Mouse (Mus musculus) intestine, embryonic 14.5 days (tissue): Measurements from ENCODE around the gene Tspo. TPM values are rescaled to one million over a fixed set of nuclear protein-coding genes. Genes with fewer than 3 reads are reported as not detected.

Experiments
- ATAC-seq: fragments of 200-750 bp; cut with Nextera tagmentation; replicated peaks from 2 replicates; pipeline ENCODE4 v1.8.0; 2017; ENCODE audit warnings: low read depth, moderate number of reproducible peaks, moderate TSS enrichment, moderate library complexity; ENCODE audit not compliant: low FRiP score, low TSS enrichment
- DNase-seq: peaks from one replicate; pipeline ENCODE4 v3.0.0-alpha.2; 2018; ENCODE audit warnings: low spot score
- H3K27ac ChIP-seq: fragments of 300-500 bp; sonication (generic); 2 replicates; pipeline ENCODE4 v1.5.1; 2014; ENCODE audit warnings: low read depth, mild to moderate bottlenecking, control low read depth
- H3K27me3 ChIP-seq: fragments of 300-500 bp; sonication (generic); replicated peaks from 2 replicates; pipeline ENCODE4 v1.6.1; 2014; ENCODE audit warnings: low read length, control low read depth; ENCODE audit not compliant: control insufficient read depth, insufficient read depth
- H3K36me3 ChIP-seq: fragments of 300-500 bp; sonication (generic); 2 replicates; pipeline ENCODE4 v1.6.1; 2014; ENCODE audit warnings: low read length, control low read depth; ENCODE audit not compliant: control insufficient read depth, insufficient read depth
- H3K4me1 ChIP-seq: fragments of 300-500 bp; sonication (generic); replicated peaks from 2 replicates; pipeline ENCODE4 v1.6.1; 2014; ENCODE audit warnings: low read length, control low read depth, mixed read lengths; ENCODE audit not compliant: control insufficient read depth, insufficient read depth
- H3K4me2 ChIP-seq: fragments of 300-500 bp; sonication (generic); 2 replicates; pipeline ENCODE4 v1.6.1; 2014; ENCODE audit warnings: low read length
- H3K4me3 ChIP-seq: fragments of 300-500 bp; sonication (generic); 2 replicates; pipeline ENCODE4 v1.5.1; 2014; ENCODE audit warnings: low read depth, low read length, control low read depth, mixed read lengths
- H3K9ac ChIP-seq: fragments of 300-500 bp; sonication (generic); 2 replicates; pipeline ENCODE4 v1.6.1; 2014; ENCODE audit warnings: mild to moderate bottlenecking, low read length
- H3K9me3 ChIP-seq: fragments of 300-500 bp; sonication (generic); 2 replicates; pipeline ENCODE4 v1.6.1; 2016; ENCODE audit warnings: low read length, control low read depth; ENCODE audit not compliant: control insufficient read depth
- WGBS: fragments of 180-500 bp; shearing (Covaris S2); extraction: QIAGEN DNeasy Blood & Tissue Kit; methylation state at CpG from one replicate; pipeline ENCODE4 v1.1.7; 2014; 5-methylcytosine and 5-hydroxymethylcytosine counted together
- polyA plus RNA-seq: library from polyadenylated mRNA; unstranded; fragments of >200 nt; fragmentation: Nextera tagmentation; extraction: Ambion mirVana; gene quantifications from 2 replicates; pipeline ENCODE4 v1.2.1, GENCODE M21; 2014

Tspo gene
- polyA plus RNA-seq, 1 experiment from 2014 or later, result 107 TPM

DNA sequence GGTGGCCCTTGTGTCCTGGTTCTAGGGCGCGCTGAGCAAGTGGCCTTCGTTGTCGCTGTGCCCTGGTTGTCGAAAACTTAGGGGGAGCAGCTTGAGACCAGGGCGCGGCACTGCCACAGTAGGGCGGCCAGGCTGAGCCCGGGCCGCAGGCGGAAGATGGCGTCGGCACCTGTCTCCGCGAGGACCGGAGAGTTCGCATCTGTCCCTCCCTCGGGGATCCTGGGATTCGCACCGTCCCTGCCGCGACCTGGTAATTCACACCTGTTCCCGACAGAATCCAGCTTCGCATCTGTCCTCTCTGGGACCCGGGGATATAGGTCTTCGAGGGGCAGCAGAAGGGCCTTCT, 36.3 kb upstream of the Tspo start:
- Histone ChIP-seq H3K9ac (peak overlapping the region; percentile 20; the same call in 1 of the 2 replicates), H3K4me2 (peak overlapping the region; percentile 95), H3K9me3 (no peaks in the 10 kb centered on the region), H3K36me3 (no peaks in the 10 kb centered on the region), H3K27ac (no peak overlapping the region), H3K4me3 (peak overlapping the region; percentile 55), H3K4me1 (peaks cover 7% of the 10 kb centered on the region), H3K27me3 (peaks cover 41% of the 10 kb centered on the region)
- DNase-seq, result no peak
- WGBS, result 1% methylated on average over 26 of the region's 26 CpGs
- no peak for ATAC-seq

DNA sequence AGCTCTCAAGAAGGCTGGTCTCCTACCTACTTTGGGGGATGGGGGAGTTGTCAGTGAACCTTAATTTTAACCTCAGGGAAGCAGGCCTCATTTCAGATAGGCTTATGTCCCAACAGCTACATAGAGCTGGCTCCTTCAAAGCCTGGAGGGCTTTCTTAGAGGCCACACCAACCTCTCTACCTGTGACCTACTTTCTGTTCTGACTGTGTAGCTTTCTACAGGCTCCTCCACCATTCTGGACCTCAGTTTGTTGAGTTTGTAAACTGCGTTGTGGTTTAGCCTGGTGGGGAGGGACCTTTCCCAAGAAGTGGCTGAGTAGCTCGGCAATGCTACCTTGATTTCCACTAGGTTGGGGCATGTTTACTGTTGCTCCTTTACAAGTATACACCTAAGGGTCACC, 35.6 kb upstream of the Tspo start:
- Histone ChIP-seq H3K4me3 (no peak overlapping the region; the same call in 1 of the 2 replicates), H3K9ac (no peak overlapping the region), H3K36me3 (no peaks in the 10 kb centered on the region), H3K27me3 (peaks cover 41% of the 10 kb centered on the region), H3K4me1 (peaks cover 7% of the 10 kb centered on the region), H3K9me3 (no peaks in the 10 kb centered on the region), H3K27ac (no peak overlapping the region), H3K4me2 (peak overlapping the region; percentile 95)
- DNase-seq (no peak), ATAC-seq (no peak)
- WGBS, result 77% methylated on average over 2 of the region's 2 CpGs

DNA sequence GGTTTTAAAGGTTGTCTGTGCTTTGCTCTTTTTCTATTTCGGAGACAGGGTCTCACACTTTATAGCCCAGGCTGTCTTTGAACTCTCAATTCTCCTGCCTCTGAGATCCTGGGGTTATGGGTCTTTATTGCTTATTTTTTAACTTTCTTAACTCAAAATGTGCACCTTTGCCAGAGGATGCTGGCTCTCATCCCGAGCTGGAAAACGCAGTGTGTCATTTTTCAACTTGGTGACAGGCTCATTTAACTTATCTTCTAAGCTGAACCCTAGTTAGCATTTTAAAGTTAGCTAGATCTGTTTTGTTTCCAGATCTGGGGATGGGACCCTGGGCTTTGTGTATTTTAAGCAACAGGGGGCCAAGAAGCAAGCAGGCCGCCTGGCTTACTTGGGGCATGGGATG, 34.5 kb upstream of the Tspo start:
- no peak for ATAC-seq
- no peak for DNase-seq
- Histone ChIP-seq H3K4me3 (no peak overlapping the region), H3K9ac (no peak overlapping the region), H3K4me1 (peaks cover 4% of the 10 kb centered on the region; the same call in 1 of the 2 replicates), H3K36me3 (no peaks in the 10 kb centered on the region), H3K9me3 (no peaks in the 10 kb centered on the region), H3K4me2 (no peak overlapping the region), H3K27ac (no peak overlapping the region), H3K27me3 (peaks cover 41% of the 10 kb centered on the region)
- WGBS, result 52% methylated on average over 4 of the region's 4 CpGs

DNA sequence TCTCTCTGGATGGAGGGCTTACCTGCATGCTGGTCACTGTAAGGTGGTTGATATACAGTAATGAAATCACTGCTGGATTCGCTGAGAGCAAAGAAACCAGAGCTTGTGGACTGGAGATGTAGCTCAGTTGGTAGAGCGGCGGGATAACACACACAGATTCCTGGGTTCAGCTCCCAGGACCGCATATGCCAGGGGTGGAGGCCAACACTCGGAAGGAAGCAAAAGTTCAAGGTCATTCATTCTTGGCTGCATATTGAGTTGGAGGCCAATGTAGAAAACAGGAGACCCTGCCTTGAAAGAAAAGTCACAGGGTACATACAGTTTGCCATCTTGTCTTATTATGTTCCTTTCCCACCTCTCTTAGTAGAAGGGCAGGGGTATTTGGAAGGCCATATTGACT, 33.6 kb upstream of the Tspo start:
- H3K9me3 ChIP-seq, result no peaks in the 10 kb centered on the region
- WGBS, result 73% methylated on average over 5 of the region's 5 CpGs
- peaks cover 37% of the 10 kb centered on the region for H3K27me3 ChIP-seq
- no peak overlapping the region for H3K4me2 ChIP-seq
- ATAC-seq (no peak), DNase-seq (no peak)
- no peak overlapping the region for H3K9ac ChIP-seq
- H3K36me3 ChIP-seq, result no peaks in the 10 kb centered on the region
- no peak overlapping the region for H3K27ac ChIP-seq
- peaks cover 4% of the 10 kb centered on the region; the same call in 1 of the 2 replicates for H3K4me1 ChIP-seq
- no peak overlapping the region for H3K4me3 ChIP-seq

DNA sequence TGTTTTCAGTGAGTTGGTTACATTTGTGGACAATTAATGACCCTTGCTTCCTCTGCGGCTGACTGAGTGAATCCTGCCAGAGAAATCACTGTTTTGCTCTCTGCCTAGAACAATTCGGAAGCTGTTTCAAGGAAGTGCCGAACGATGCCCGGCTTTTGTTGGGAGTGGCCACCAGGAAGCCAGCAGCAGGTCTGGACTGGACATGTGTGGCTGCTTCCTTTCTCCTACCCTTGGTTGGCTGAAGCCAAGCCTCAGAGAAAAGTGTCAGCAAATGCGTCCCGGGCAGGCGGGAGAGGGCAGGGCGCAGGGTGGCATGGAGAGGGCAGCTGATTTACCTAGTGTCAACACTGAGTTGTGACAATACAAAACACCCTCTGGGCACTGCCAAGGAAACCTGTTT, 33.2 kb upstream of the Tspo start:
- 61% methylated on average over 9 of the region's 9 CpGs for whole genome bisulfite sequencing
- Histone ChIP-seq H3K27ac (no peak overlapping the region), H3K27me3 (peaks cover 33% of the 10 kb centered on the region), H3K4me2 (no peak overlapping the region), H3K9me3 (no peaks in the 10 kb centered on the region), H3K4me1 (peaks cover 4% of the 10 kb centered on the region; the same call in 1 of the 2 replicates), H3K9ac (no peak overlapping the region), H3K36me3 (no peaks in the 10 kb centered on the region), H3K4me3 (no peak overlapping the region)
- DNase-seq (no peak), ATAC-seq (no peak)

DNA sequence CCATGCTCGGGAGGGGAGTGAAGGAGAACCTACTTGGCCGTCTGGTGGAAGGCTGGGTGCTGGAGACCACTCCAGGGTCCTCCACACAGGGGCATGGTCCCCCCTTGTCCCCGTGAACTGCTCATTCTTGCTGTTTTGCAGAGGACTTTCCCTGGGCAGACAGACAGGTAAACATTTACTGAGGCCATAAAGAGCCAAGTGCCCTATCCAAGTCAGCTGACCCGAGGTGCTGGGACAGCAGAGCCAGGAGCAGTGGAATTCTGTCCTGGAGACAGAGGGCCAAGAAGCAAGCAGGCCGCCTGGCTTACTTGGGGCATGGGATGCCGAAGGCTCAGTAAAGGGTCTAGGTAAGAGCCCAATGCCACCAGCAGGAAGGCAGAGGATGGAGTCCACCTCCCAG, 32.7 kb upstream of the Tspo start:
- ATAC-seq, result no peak

DNA sequence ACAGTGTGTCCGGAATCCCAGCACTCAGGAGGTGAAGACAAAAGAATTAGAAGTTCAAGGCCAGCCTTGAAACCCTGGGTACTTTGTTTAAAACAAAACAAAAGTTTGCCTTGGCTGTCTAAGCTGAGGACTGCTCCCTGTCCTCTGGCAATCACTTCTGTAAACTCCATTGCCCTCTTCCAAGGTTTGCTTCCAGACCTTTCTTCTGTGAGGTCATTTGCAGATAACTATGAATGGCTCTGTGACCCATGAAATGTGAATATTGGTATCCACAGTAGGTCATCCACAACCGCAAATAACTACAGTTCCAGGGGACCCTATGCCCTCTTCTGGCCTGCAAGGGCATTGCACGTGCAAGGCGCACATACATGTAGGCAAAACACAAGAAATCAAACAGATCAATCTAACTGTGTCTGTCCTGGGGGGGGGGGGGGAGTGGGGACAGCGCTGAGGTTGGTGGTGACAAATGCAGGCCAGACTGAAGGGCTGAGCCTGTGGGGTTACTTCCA, 31.4 kb upstream of the Tspo start:
- no peak for ATAC-seq
- Histone ChIP-seq H3K9me3 (no peaks in the 10 kb centered on the region), H3K4me2 (no peak overlapping the region), H3K36me3 (no peaks in the 10 kb centered on the region), H3K4me1 (no peaks in the 10 kb centered on the region; the same call in 1 of the 2 replicates), H3K27ac (no peak overlapping the region), H3K27me3 (peaks cover 16% of the 10 kb centered on the region), H3K4me3 (no peak overlapping the region), H3K9ac (no peak overlapping the region)
- no peak for DNase-seq
- WGBS, result 80% methylated on average over 5 of the region's 5 CpGs

More for the DNA sequence above, 32.7 kb upstream of the Tspo start:
- Histone ChIP-seq H3K9me3 (no peaks in the 10 kb centered on the region), H3K27me3 (peaks cover 28% of the 10 kb centered on the region), H3K4me2 (no peak overlapping the region), H3K9ac (no peak overlapping the region), H3K36me3 (no peaks in the 10 kb centered on the region), H3K27ac (no peak overlapping the region), H3K4me3 (no peak overlapping the region), H3K4me1 (peaks cover 4% of the 10 kb centered on the region; the same call in 1 of the 2 replicates)
- WGBS, result 54% methylated on average over 6 of the region's 6 CpGs
- no peak for DNase-seq

DNA sequence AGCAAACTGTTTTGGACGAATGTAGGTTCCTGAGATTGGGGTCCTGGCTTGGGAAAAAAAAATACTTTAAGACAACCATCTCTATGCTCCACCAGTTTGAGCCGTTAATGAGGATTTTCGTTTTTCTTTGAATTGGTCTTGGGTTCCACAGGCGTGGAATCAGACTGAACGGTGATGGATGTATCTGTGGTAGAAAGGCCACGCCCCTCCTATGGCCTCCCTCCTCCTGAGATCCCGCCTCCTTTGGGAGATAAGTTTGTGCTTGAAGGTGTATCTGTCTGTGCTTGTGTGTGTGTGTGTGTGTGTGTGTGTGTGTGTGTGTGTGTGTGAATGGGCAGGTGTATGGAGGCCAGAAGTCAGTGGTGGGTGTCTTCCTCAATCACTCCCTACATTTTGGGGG, 30.8 kb upstream of the Tspo start:
- H3K9ac ChIP-seq, result no peak overlapping the region
- H3K27ac ChIP-seq, result no peak overlapping the region
- ATAC-seq, result no peak
- no peak for DNase-seq
- H3K27me3 ChIP-seq, result peaks cover 10% of the 10 kb centered on the region
- no peaks in the 10 kb centered on the region for H3K36me3 ChIP-seq
- no peak overlapping the region for H3K4me3 ChIP-seq
- no peaks in the 10 kb centered on the region for H3K9me3 ChIP-seq
- WGBS, result 77% methylated on average over 7 of the region's 7 CpGs
- no peak overlapping the region for H3K4me2 ChIP-seq
- H3K4me1 ChIP-seq, result no peaks in the 10 kb centered on the region
